Mouse (Mus musculus) bone marrow macrophage, adult 2 months (primary cell): ENCODE results near the gene Cryba4.

Experiments
- CTCF ChIP-seq: IDR thresholded peaks from 2 replicates; pipeline ENCODE4 v1.5.1; 2012; ENCODE audit warnings: low read depth, mild to moderate bottlenecking, low read length, moderate library complexity
- POLR2A ChIP-seq: IDR thresholded peaks from 2 replicates; pipeline ENCODE4 v1.6.1; 2012; ENCODE audit warnings: mild to moderate bottlenecking, low read depth, low read length, borderline replicate concordance

- no peak for TF ChIP-seq POLR2A
- TF ChIP-seq CTCF = no peak
Measured at GRCm38 (mm10) chr5:112295564-112295963, 43.2 kb upstream of the Cryba4 start.
